Mouse (Mus musculus): ENCODE data around the gene Sh3pxd2b.

- peak; percentile 69 for TF ChIP-seq CTCF (IDR thresholded peaks at IDR 0.05; ENCODE audit: insufficient read depth, low read depth, low read length)
- TF ChIP-seq POLR2A (IDR thresholded peaks at IDR 0.05; ENCODE audit: insufficient read depth, low read depth, low read length), result no peak
Observed at GRCm38 (mm10) chr11:32321196-32321565, 26.4 kb upstream of the Sh3pxd2b start.
